Mouse (Mus musculus) limb, embryonic 11.5 days (tissue): ENCODE data around the gene Gm6882. TPM values are rescaled to one million over a fixed set of nuclear protein-coding genes. Genes with fewer than 3 reads are reported as not detected.
"Not testable (repeated sequence)": the region's sequence is repeated elsewhere in the genome, so short reads cannot be mapped to it uniquely, and the experiment has no call there.

Experiments
- ATAC-seq: fragments of 200-750 bp; cut with Nextera tagmentation; 2 replicates; pipeline ENCODE4 v1.8.0; 2017; ENCODE audit warnings: low read depth; ENCODE audit not compliant: insufficient number of reproducible peaks, low FRiP score, low TSS enrichment
- DNase-seq: peaks from one replicate; pipeline ENCODE4 v3.0.0-alpha.2; 2015; ENCODE audit warnings: low spot score
- H3K27ac ChIP-seq: fragments of 300-500 bp; sonication (generic); replicated peaks from 2 replicates; pipeline ENCODE4 v1.5.1; 2014; ENCODE audit warnings: low read depth, mild to moderate bottlenecking, low read length
- H3K27me3 ChIP-seq: fragments of 300-500 bp; sonication (generic); 2 replicates; pipeline ENCODE4 v1.6.1; 2014; ENCODE audit warnings: mild to moderate bottlenecking, low read length, mixed read lengths; ENCODE audit not compliant: control insufficient read depth, insufficient read depth
- H3K36me3 ChIP-seq: fragments of 300-500 bp; sonication (generic); 2 replicates; pipeline ENCODE4 v1.6.1; 2014; ENCODE audit warnings: mild to moderate bottlenecking, low read length, moderate library complexity, mixed read lengths; ENCODE audit not compliant: control insufficient read depth, insufficient read depth
- H3K4me1 ChIP-seq: fragments of 300-500 bp; sonication (generic); 2 replicates; pipeline ENCODE4 v1.6.1; 2014; ENCODE audit warnings: low read length, mixed read lengths; ENCODE audit not compliant: control insufficient read depth, insufficient read depth
- H3K4me2 ChIP-seq: fragments of 300-500 bp; sonication (generic); 2 replicates; pipeline ENCODE4 v1.6.1; 2014; ENCODE audit warnings: low read depth, mild to moderate bottlenecking, moderate library complexity; ENCODE audit not compliant: severe bottlenecking
- H3K4me3 ChIP-seq: fragments of 300-500 bp; sonication (generic); 2 replicates; pipeline ENCODE4 v1.5.1; 2014; ENCODE audit warnings: low read depth, low read length
- H3K9ac ChIP-seq: fragments of 300-500 bp; sonication (generic); 2 replicates; pipeline ENCODE4 v1.6.1; 2014; ENCODE audit warnings: mild to moderate bottlenecking, low read length
- H3K9me3 ChIP-seq: fragments of 300-500 bp; sonication (generic); 2 replicates; pipeline ENCODE4 v1.6.1; 2016; ENCODE audit warnings: low read length; ENCODE audit not compliant: control insufficient read depth
- WGBS: fragments of 180-500 bp; shearing (Covaris S2); extraction: QIAGEN DNeasy Blood & Tissue Kit; methylation state at CpG from one replicate; pipeline ENCODE4 v1.1.7; 2014; 5-methylcytosine and 5-hydroxymethylcytosine counted together
- polyA plus RNA-seq: library from polyadenylated mRNA; unstranded; fragments of >200 nt; fragmentation: Nextera tagmentation; extraction: Ambion mirVana; gene quantifications from 2 replicates; pipeline ENCODE4 v1.2.1, GENCODE M21; 2014

Gene Gm6882
- not detected in 2 replicates for polyA plus RNA-seq

- H3K9ac ChIP-seq, H3K4me3 ChIP-seq, H3K36me3 ChIP-seq, DNase-seq, H3K4me2 ChIP-seq, H3K4me1 ChIP-seq, H3K27ac ChIP-seq, ATAC-seq, H3K27me3 ChIP-seq, H3K9me3 ChIP-seq: not testable (repeated sequence)
- WGBS, result 62% methylated on average over 1 of the region's 1 CpGs
Observed at GRCm38 (mm10) chr7:21432645-21433044, at the start of gene Gm6882. Gm6882 (minus strand) TSS chr7:21432745.

Other genes starting within 250 kb of the Gm6882 start
- not detected in 2 replicates for gene Gm5157, start 242.3 kb downstream of the Gm6882 start, polyA plus RNA-seq
- gene Vmn1r124, start 172.1 kb downstream of the Gm6882 start, polyA plus RNA-seq, result not detected in 2 replicates
- gene Vmn1r125, start 160.6 kb downstream of the Gm6882 start, polyA plus RNA-seq, result not detected in 2 replicates
- not detected in 2 replicates for gene Vmn1r126, start 131.3 kb downstream of the Gm6882 start, polyA plus RNA-seq
- gene Vmn1r127, start 112.9 kb downstream of the Gm6882 start, polyA plus RNA-seq, result not detected in 2 replicates
- gene Vmn1r128, start 83.4 kb downstream of the Gm6882 start, polyA plus RNA-seq, result not detected in 2 replicates
- not detected in 2 replicates for gene Vmn1r129, start 71.5 kb downstream of the Gm6882 start, polyA plus RNA-seq
- not detected in 2 replicates for gene Vmn1r130, start 79.0 kb upstream of the Gm6882 start, polyA plus RNA-seq
- gene Vmn1r131, start 113.3 kb upstream of the Gm6882 start, polyA plus RNA-seq, result not detected in 2 replicates
- not detected in 2 replicates for gene Vmn1r132, start 181.3 kb upstream of the Gm6882 start, polyA plus RNA-seq